Mouse (Mus musculus): Measurements from ENCODE around the gene Atp5mpl. TPM values are rescaled to one million over a fixed set of nuclear protein-coding genes. Genes with fewer than 3 reads are reported as not detected.
A peak's percentile ranks its signal among the peaks of the same experiment; 100 is the strongest.

Atp5mpl gene
- polyA plus RNA-seq (2015; fragmentation: Nextera tagmentation; extraction: Ambion mirVana): 694 and 757 TPM in 2 replicates

DNA sequence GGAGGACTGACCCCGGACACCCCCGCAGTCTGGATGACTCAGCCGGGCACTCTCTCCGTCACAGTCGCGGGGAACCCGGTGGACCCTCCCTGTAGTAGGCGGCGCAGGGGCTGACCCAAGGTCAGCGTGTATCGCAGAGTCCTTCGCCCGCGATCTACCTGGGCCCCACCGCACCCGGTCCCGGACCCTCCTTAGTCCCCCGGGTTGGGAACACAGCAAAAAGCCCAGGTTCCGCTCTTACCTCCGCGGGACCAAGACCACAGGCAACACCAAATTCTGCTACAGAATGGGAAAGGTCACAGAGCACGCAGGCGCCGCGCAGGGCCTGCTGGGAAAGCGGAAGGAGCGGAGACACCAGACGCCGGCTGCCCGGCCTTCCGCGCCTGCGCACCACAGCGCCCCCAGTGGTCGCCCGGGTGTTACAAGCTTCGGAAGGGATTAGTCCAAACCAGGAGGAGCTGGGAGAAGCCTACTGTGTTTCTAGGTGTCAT lies at the start of gene Atp5mpl:
Atp5mpl (minus strand) TSS at position 295 of the 491 bp plus-strand sequence.
- Histone ChIP-seq H3K4me1 (ENCODE audit: control insufficient read depth, insufficient read depth, low read depth, low read length) (peaks cover 14% of the 10 kb centered on the region), H3K27ac (ENCODE audit: low read depth, low read length) (peak within 1 kb of the TSS; percentile 81), H3K27me3 (replicated peaks; ENCODE audit: control insufficient read depth, insufficient read depth, low read length) (no peaks in the 10 kb centered on the region), H3K9me3 (ENCODE audit: control insufficient read depth, low read length) (no peaks in the 10 kb centered on the region), H3K9ac (ENCODE audit: low read depth, low read length) (peak within 1 kb of the TSS; percentile 98), H3K36me3 (ENCODE audit: control insufficient read depth, insufficient read depth, low read length) (no peaks in the 10 kb centered on the region; the same call in 1 of the 2 replicates), H3K4me2 (ENCODE audit: low read length) (peak within 1 kb of the TSS; percentile 93), H3K4me3 (ENCODE audit: low read length) (peak within 1 kb of the TSS; percentile 92)
- ATAC-seq: peak; percentile 94
- WGBS: under 1% methylated on average over 32 of the region's 37 CpGs

DNA sequence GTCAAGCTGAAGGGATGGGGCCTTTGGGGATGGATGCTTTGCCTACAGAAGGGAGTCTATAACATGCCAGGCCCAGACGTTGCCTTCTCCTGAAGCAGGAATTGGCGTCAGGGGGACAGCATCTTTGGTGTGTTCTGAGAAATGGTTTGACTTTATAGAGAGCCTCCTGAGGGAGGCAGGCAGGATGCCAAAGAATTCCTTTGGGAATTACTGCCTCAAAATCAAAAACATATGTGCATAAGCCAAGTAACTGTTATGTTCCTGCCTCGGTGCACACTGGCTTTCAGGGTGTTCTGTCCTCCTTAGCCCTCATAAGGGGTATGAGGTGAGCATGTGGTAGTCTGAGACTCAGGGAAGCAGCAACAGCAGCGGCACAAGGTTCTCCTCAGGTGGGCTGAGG lies 49.6 kb upstream of the Atp5mpl start:
- no peaks in the 10 kb centered on the region for H3K27me3 ChIP-seq (replicated peaks; ENCODE audit: control insufficient read depth, insufficient read depth, low read length)
- no peak overlapping the region for H3K4me3 ChIP-seq (ENCODE audit: low read length)
- H3K4me2 ChIP-seq (ENCODE audit: low read length): no peak overlapping the region
- H3K4me1 ChIP-seq (ENCODE audit: control insufficient read depth, insufficient read depth, low read depth, low read length): peaks cover 6% of the 10 kb centered on the region
- no peak overlapping the region for H3K9ac ChIP-seq (ENCODE audit: low read depth, low read length)
- 73% methylated on average over 4 of the region's 4 CpGs for WGBS
- H3K36me3 ChIP-seq (ENCODE audit: control insufficient read depth, insufficient read depth, low read length): no peaks in the 10 kb centered on the region
- no peaks in the 10 kb centered on the region for H3K9me3 ChIP-seq (ENCODE audit: control insufficient read depth, low read length)
- no peak for ATAC-seq
- no peak overlapping the region for H3K27ac ChIP-seq (ENCODE audit: low read depth, low read length)

DNA sequence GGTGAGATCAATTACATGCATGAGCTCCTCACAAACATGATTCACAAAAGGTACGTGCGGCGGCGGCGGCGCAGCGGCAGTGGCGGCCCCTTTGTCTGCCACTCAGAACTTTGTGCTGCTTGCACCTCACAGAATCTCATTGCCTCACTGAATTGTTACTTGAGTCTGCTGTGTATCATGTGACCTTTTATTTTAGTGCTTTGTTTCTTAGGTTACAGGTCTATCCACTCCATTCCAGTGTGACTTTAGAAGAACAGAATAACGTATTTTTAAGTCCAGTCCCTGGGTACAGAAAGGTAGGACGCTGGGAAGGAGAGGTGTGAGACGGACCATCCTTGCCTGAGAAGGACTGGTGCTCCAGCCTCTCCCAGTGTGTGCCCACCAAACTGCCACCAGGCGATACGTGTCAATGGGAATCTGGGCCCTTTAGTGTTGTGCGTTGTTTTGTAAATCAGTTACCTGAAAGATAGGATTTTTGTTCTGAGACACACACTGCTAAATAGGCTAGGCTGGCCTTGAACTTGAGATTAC lies 46.6 kb upstream of the Atp5mpl start:
- no peaks in the 10 kb centered on the region for H3K27me3 ChIP-seq (replicated peaks; ENCODE audit: control insufficient read depth, insufficient read depth, low read length)
- H3K4me1 ChIP-seq (ENCODE audit: control insufficient read depth, insufficient read depth, low read depth, low read length): peaks cover 6% of the 10 kb centered on the region
- peak overlapping the region; percentile 50 for H3K4me2 ChIP-seq (ENCODE audit: low read length)
- no peak overlapping the region for H3K27ac ChIP-seq (ENCODE audit: low read depth, low read length)
- no peaks in the 10 kb centered on the region for H3K36me3 ChIP-seq (ENCODE audit: control insufficient read depth, insufficient read depth, low read length)
- H3K9ac ChIP-seq (ENCODE audit: low read depth, low read length): peak overlapping the region; percentile 44; the same call in 1 of the 2 replicates
- H3K9me3 ChIP-seq (ENCODE audit: control insufficient read depth, low read length): no peaks in the 10 kb centered on the region
- 13% methylated on average over 14 of the region's 14 CpGs for WGBS
- H3K4me3 ChIP-seq (ENCODE audit: low read length): peak overlapping the region; percentile 15
- no peak for ATAC-seq

DNA sequence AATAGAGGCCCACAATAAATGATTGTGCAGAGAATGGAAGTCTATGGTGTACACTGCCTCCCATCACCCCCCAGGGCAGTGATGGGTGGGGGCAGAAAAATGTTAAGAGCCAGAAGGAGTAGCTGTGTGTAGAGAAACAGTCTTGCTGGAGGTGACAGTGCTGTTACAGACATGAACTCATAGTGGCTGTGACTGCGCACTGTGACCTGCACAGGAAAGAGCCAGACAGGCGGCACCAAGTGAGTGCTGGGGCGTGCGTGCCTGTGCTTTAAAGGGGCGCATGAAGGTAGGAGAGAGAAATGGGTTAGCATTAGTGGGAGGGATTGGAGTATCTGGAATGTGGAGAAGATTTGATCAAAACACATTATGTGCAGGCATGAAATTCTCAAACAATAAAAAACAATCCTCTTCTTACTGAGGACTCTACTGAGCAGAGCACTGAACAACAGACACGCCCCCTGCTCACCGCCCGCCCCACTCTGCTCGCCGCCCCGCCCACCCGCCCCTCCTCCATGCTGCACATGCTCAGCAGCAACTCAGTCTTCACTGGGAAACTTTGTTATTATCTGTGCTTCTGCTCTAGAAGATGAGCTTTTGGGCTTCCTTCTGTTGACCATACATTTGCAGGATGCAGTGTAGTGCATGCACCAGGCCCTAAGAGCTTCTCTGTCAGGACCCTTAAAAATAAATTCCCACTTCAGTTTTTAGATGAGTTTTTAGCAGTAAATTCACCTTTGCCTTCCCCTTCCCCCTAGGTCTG lies 45.9 kb upstream of the Atp5mpl start:
- H3K27ac ChIP-seq (ENCODE audit: low read depth, low read length): no peak overlapping the region
- H3K9ac ChIP-seq (ENCODE audit: low read depth, low read length): peak overlapping the region; percentile 44; the same call in 1 of the 2 replicates
- no peaks in the 10 kb centered on the region for H3K9me3 ChIP-seq (ENCODE audit: control insufficient read depth, low read length)
- H3K27me3 ChIP-seq (replicated peaks; ENCODE audit: control insufficient read depth, insufficient read depth, low read length): no peaks in the 10 kb centered on the region
- H3K36me3 ChIP-seq (ENCODE audit: control insufficient read depth, insufficient read depth, low read length): no peaks in the 10 kb centered on the region
- WGBS: 22% methylated on average over 12 of the region's 12 CpGs
- H3K4me2 ChIP-seq (ENCODE audit: low read length): peak overlapping the region; percentile 50
- H3K4me3 ChIP-seq (ENCODE audit: low read length): peak overlapping the region; percentile 15
- peaks cover 6% of the 10 kb centered on the region for H3K4me1 ChIP-seq (ENCODE audit: control insufficient read depth, insufficient read depth, low read depth, low read length)
- peak; percentile 90 for ATAC-seq

DNA sequence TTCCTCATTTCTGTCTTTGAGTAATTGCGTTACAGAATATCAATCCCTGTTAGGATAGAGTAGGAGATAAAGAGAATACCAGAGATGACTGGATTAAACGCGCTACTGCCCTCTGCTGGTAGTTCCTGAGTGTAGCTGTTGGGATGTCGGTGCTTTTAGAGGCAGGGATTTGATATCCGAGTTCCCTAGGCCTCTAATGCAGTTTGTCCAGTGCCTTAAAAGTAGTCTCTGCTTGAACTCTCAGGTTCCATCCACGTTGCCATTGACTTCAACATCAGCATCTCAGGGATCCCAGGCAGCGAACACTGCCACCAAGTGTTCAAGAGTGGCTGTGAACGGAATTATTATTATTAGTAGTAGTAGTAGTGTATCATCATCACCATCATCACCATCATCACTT lies 34.4 kb upstream of the Atp5mpl start:
- ATAC-seq: peak; percentile 37; the same call in 1 of the 2 replicates
- no peak overlapping the region for H3K4me3 ChIP-seq (ENCODE audit: low read length)
- no peaks in the 10 kb centered on the region for H3K9me3 ChIP-seq (ENCODE audit: control insufficient read depth, low read length)
- H3K4me1 ChIP-seq (ENCODE audit: control insufficient read depth, insufficient read depth, low read depth, low read length): no peaks in the 10 kb centered on the region
- no peak overlapping the region for H3K9ac ChIP-seq (ENCODE audit: low read depth, low read length)
- H3K27me3 ChIP-seq (replicated peaks; ENCODE audit: control insufficient read depth, insufficient read depth, low read length): no peaks in the 10 kb centered on the region
- 20% methylated on average over 8 of the region's 8 CpGs for WGBS
- no peak overlapping the region for H3K4me2 ChIP-seq (ENCODE audit: low read length)
- H3K27ac ChIP-seq (ENCODE audit: low read depth, low read length): no peak overlapping the region
- no peaks in the 10 kb centered on the region for H3K36me3 ChIP-seq (ENCODE audit: control insufficient read depth, insufficient read depth, low read length)

DNA sequence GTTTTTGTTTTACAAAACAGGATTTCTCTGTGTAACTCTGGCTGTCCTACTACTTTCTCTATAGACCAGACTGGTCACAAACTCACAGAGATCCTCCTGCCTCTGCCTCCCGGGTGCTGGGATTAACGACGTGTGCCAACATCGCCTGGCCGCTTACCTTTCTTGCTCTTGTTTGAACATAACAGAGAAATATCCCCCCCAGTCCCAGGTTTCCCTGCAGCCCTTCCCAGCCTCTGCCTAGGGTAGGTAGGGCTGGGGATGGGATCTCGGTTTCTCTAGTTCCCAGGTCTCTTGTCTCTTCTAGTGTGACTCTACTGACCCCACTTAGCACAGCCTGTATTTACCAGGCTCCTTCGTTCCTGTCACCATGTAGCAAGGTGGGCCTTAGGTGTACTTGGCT lies 33.0 kb upstream of the Atp5mpl start:
- no peak for ATAC-seq
- H3K9ac ChIP-seq (ENCODE audit: low read depth, low read length): no peak overlapping the region
- WGBS: 94% methylated on average over 7 of the region's 7 CpGs

DNA sequence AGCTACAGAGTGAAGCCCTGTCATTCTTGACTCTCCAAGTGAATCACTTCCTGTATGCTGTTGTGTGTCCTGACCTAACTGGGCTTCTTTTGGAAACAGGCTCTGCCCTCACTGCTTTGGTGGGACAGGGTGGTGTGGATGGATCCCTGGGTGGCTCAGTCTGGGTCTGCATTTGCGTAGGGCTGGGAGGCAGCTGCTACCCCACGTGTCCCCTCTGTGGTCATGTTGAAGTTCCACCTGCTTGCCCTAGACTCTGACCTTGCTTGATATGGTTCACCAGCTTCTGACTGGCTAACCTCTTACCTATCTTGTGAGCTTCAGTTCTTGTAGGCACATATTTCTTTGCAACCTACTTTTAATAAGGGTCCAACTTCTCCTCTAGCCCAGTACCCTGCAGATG lies 28.4 kb upstream of the Atp5mpl start:
- 92% methylated on average over 2 of the region's 2 CpGs for WGBS
- H3K4me3 ChIP-seq (ENCODE audit: low read length): no peak overlapping the region

More for the DNA sequence above, 33.0 kb upstream of the Atp5mpl start:
- Histone ChIP-seq H3K36me3 (ENCODE audit: control insufficient read depth, insufficient read depth, low read length) (no peaks in the 10 kb centered on the region), H3K27me3 (replicated peaks; ENCODE audit: control insufficient read depth, insufficient read depth, low read length) (no peaks in the 10 kb centered on the region), H3K4me1 (ENCODE audit: control insufficient read depth, insufficient read depth, low read depth, low read length) (no peaks in the 10 kb centered on the region), H3K4me2 (ENCODE audit: low read length) (no peak overlapping the region), H3K27ac (ENCODE audit: low read depth, low read length) (no peak overlapping the region), H3K9me3 (ENCODE audit: control insufficient read depth, low read length) (no peaks in the 10 kb centered on the region), H3K4me3 (ENCODE audit: low read length) (no peak overlapping the region)

DNA sequence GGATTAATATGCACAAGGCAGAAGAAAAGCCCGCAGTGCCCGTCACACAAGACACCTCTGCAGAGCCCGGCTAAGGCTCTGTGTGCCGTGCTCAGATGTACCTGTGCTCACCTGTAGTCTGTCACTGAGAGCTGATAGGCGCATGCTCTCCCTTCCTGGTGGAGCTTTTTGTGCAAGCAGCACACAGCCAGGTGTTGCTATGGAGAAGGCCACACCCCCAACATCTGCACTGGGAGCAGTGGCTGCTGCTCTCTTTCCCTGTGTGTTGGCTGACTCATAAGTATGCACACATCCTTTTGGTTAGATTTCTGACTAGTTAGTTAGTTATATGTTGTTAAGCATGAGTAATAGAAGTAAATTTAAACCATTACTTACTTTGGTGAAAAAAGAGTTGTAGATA lies 25.8 kb upstream of the Atp5mpl start:
- Histone ChIP-seq H3K27me3 (replicated peaks; ENCODE audit: control insufficient read depth, insufficient read depth, low read length) (no peaks in the 10 kb centered on the region), H3K9me3 (ENCODE audit: control insufficient read depth, low read length) (no peaks in the 10 kb centered on the region), H3K9ac (ENCODE audit: low read depth, low read length) (no peak overlapping the region), H3K4me3 (ENCODE audit: low read length) (no peak overlapping the region), H3K36me3 (ENCODE audit: control insufficient read depth, insufficient read depth, low read length) (no peaks in the 10 kb centered on the region), H3K4me1 (ENCODE audit: control insufficient read depth, insufficient read depth, low read depth, low read length) (no peaks in the 10 kb centered on the region), H3K4me2 (ENCODE audit: low read length) (no peak overlapping the region), H3K27ac (ENCODE audit: low read depth, low read length) (no peak overlapping the region)
- no peak for ATAC-seq
- 87% methylated on average over 5 of the region's 5 CpGs for WGBS

More for the DNA sequence above, 28.4 kb upstream of the Atp5mpl start:
- ATAC-seq: no peak
- H3K9me3 ChIP-seq (ENCODE audit: control insufficient read depth, low read length): no peaks in the 10 kb centered on the region
- H3K27ac ChIP-seq (ENCODE audit: low read depth, low read length): no peak overlapping the region
- no peak overlapping the region for H3K4me2 ChIP-seq (ENCODE audit: low read length)
- no peaks in the 10 kb centered on the region for H3K4me1 ChIP-seq (ENCODE audit: control insufficient read depth, insufficient read depth, low read depth, low read length)
- no peaks in the 10 kb centered on the region for H3K36me3 ChIP-seq (ENCODE audit: control insufficient read depth, insufficient read depth, low read length)
- H3K27me3 ChIP-seq (replicated peaks; ENCODE audit: control insufficient read depth, insufficient read depth, low read length): no peaks in the 10 kb centered on the region
- no peak overlapping the region for H3K9ac ChIP-seq (ENCODE audit: low read depth, low read length)

DNA sequence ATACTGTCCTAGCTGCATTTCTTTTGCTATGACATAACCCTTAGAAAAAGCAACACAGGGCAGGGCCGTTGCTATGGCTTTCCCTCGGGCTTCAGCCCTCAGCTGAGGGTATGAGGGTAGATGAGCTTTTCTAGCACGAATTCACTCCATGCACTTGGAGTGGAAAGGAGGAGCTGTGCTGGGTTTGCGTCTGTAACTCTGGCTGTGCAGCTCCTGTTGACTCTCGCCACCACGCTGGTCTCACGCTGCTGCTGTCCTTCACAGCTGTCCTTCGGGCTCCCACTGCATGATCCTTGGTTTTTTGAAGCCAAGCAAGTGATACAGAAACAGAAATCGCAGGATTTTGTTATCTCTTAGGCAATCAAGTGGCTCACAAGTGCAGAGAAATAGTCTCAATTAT lies 20.0 kb upstream of the Atp5mpl start:
- Histone ChIP-seq H3K4me3 (ENCODE audit: low read length) (no peak overlapping the region), H3K9ac (ENCODE audit: low read depth, low read length) (no peak overlapping the region), H3K36me3 (ENCODE audit: control insufficient read depth, insufficient read depth, low read length) (no peaks in the 10 kb centered on the region), H3K4me1 (ENCODE audit: control insufficient read depth, insufficient read depth, low read depth, low read length) (no peaks in the 10 kb centered on the region), H3K9me3 (ENCODE audit: control insufficient read depth, low read length) (no peaks in the 10 kb centered on the region), H3K27me3 (replicated peaks; ENCODE audit: control insufficient read depth, insufficient read depth, low read length) (no peaks in the 10 kb centered on the region), H3K4me2 (ENCODE audit: low read length) (no peak overlapping the region), H3K27ac (ENCODE audit: low read depth, low read length) (no peak overlapping the region)
- no peak for ATAC-seq
- 51% methylated on average over 9 of the region's 9 CpGs for WGBS
